ENCODE assay signal across 8 mouse cellular contexts in the genomic region with DNA sequence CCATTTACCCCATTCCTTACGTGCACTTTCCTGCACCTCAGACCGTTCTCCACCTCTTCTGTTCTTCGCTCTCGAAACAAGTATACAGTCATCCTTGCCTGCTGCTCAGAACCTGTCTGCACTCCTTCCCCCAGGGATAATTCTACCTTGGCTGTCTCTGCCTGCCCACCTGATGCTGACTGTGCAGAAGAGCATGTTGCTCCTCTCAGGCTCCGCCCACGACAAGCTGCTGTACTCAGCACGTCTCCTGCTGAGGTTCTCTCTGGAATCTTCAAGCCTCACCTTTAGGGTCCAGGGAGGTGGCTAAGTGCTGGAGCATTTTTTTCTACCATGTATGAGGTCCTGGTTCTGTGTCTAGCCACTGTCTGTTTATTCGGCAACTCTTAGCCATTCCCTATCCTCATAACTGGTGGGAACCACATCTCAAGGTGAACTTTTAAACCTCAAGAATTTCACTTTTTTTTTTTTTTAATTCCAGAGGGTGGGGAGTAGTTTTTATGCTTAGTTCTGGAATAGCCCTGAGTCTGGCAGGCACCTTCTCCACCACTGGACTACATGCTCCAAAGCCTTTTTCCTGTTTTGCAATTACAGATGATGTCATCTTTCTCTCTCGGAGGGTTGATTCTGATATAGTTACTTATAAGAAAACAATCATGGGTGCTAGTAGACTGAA.
A peak's percentile ranks its signal among the peaks of the same experiment; 100 is the strongest.
DNase-seq lines count a peak whose midpoint lies in the region; ATAC-seq and TF ChIP-seq lines count a peak whose summit lies in the region.

No protein-coding gene starts in this region.

- H3K27ac ChIP-seq in ES-E14 (ENCODE audit: insufficient read depth, low read depth, low read length, poor library complexity, severe bottlenecking), result peak overlapping the region; percentile 4; the same call in 1 of the 2 replicates
- peak overlapping the region; percentile 93 for H3K27ac ChIP-seq in heart, postnatal 0 days (ENCODE audit: low read depth)
- H3K27ac ChIP-seq in limb, embryonic 10.5 days, result peak overlapping the region; percentile 53; the same call in 1 of the 2 replicates

- in situ Hi-C loops in ES-E14 (cut with MboI; ENCODE audit: low sequenced_read_pairs in 2 of 2, unreplicated experiment in 2 of 2), result no loop called here

- no peak for ATAC-seq in heart, postnatal 0 days (ENCODE audit: insufficient read depth, low read depth)

- intact Hi-C loops in heart, postnatal 14 days (cut with DNase I), result loop anchor here (2.0 kb wide), 1 partner anchor 919 kb away; a partner anchor contains a TSS

- TF ChIP-seq CTCF in heart, postnatal 0 days (IDR thresholded peaks at IDR 0.05; ENCODE audit: low read depth), result no peak

- H3K4me3 ChIP-seq in ES-E14 (ENCODE audit: insufficient read depth in 1 of 2, low read depth in 1 of 2, low read length in 2 of 2, poor library complexity in 1 of 2, severe bottlenecking in 1 of 2), result 0 out of 4 replicates have a peak overlapping the region, but pooled peaks have one; percentile 3 to 13
- peak overlapping the region; percentile 48 for H3K4me3 ChIP-seq in heart, postnatal 0 days (ENCODE audit: low read depth, low read length)
- no peak overlapping the region for H3K4me3 ChIP-seq in limb, embryonic 10.5 days

- no peaks in the 10 kb centered on the region for H3K27me3 ChIP-seq in heart, postnatal 0 days (ENCODE audit: control insufficient read depth, insufficient read depth, low read length)
- H3K27me3 ChIP-seq in limb, embryonic 10.5 days (ENCODE audit: low read depth, poor library complexity, severe bottlenecking), result no peaks in the 10 kb centered on the region

- peaks cover 14 to 39% of the 10 kb centered on the region in 2 experiments for H3K4me1 ChIP-seq in ES-E14 (ENCODE audit: control insufficient read depth in 2 of 2, insufficient read depth in 2 of 2, low read length in 2 of 2, poor library complexity in 1 of 2)
- peaks cover 22% of the 10 kb centered on the region for H3K4me1 ChIP-seq in heart, postnatal 0 days (ENCODE audit: control insufficient read depth, insufficient read depth)
- H3K4me1 ChIP-seq in limb, embryonic 10.5 days, result peaks cover 38% of the 10 kb centered on the region

- no peak overlapping the region for H3K9ac ChIP-seq in ES-E14 (ENCODE audit: insufficient read depth, low read depth, low read length, poor library complexity, severe bottlenecking)
- peak overlapping the region; percentile 63 for H3K9ac ChIP-seq in heart, postnatal 0 days (replicated peaks; ENCODE audit: low read depth, low read length)

- WGBS in heart, postnatal 0 days, result 47% methylated on average over 9 of the region's 9 CpGs
- WGBS in limb, embryonic 10.5 days, result 80% methylated on average over 9 of the region's 9 CpGs

- H3K36me3 ChIP-seq in ES-E14 (ENCODE audit: control insufficient read depth, insufficient read depth, low read length, poor library complexity, severe bottlenecking), result no peaks in the 10 kb centered on the region; the same call in 1 of the 2 replicates
- H3K36me3 ChIP-seq in heart, postnatal 0 days (replicated peaks; ENCODE audit: control insufficient read depth, insufficient read depth, low read length), result 0 out of 2 replicates have a peak, but pooled peaks cover 7% of the 10 kb centered on the region
- H3K36me3 ChIP-seq in limb, embryonic 10.5 days, result peaks cover 14% of the 10 kb centered on the region; the same call in 1 of the 2 replicates

- H3K9me3 ChIP-seq in ES-E14 (ENCODE audit: control insufficient read depth, insufficient read depth, low read depth, low read length), result no peaks in the 10 kb centered on the region
- H3K9me3 ChIP-seq in heart, postnatal 0 days (replicated peaks; ENCODE audit: control insufficient read depth, low read length), result no peaks in the 10 kb centered on the region
- no peaks in the 10 kb centered on the region for H3K9me3 ChIP-seq in limb, embryonic 10.5 days (replicated peaks)

- peak; percentile 91 for DNase-seq in heart, adult 11 months
- no peak for DNase-seq in heart, postnatal 14 days
- no peak for DNase-seq in ES-E14 (ENCODE audit: low read depth, low spot score)
- peak; percentile 22 for DNase-seq in heart, postnatal 0 days (ENCODE audit: low spot score)
- no peak for DNase-seq in limb, embryonic 10.5 days (ENCODE audit: low spot score)
- peak; percentile 50 for DNase-seq in telencephalon, adult 2 months (ENCODE audit: low read depth, low spot score)
- DNase-seq in adrenal gland, adult 8-10 months, result no peak
- DNase-seq in cerebellum, postnatal 14 days, result no peak

- no peak for TF ChIP-seq EP300 in heart, postnatal 0 days (IDR thresholded peaks at IDR 0.05; ENCODE audit: low read depth)

- peak overlapping the region; percentile 53 for H3K4me2 ChIP-seq in heart, postnatal 0 days (ENCODE audit: low read depth, low read length)

TF ChIP-seq in ES-E14, 5 proteins besides CTCF, POLR2A, EP300 and RAD21:
- peak; percentile 53; the same call in 1 of the 2 replicates for TF ChIP-seq ZNF384 (IDR thresholded peaks at IDR 0.05; ENCODE audit: low read depth, low read length)
- no peak for TF ChIP-seq ZC3H11A (IDR thresholded peaks at IDR 0.05; ENCODE audit: borderline replicate concordance, low read depth, low read length)
- TF ChIP-seq HCFC1 (IDR thresholded peaks at IDR 0.05; ENCODE audit: borderline replicate concordance, insufficient read depth, low read length), result no peak
- TF ChIP-seq CHD2 (IDR thresholded peaks at IDR 0.05; ENCODE audit: low read depth, low read length), result no peak
- TF ChIP-seq MAFK (IDR thresholded peaks at IDR 0.05; ENCODE audit: insufficient read depth, low read depth, low read length), result peak; percentile 89

Comparison
In these comparisons a context has a peak if more than half of its experiments do, and no peak if none do; other contexts are left out.
1. DNase-seq: peak in heart, adult 11 months (single experiment), heart, postnatal 0 days (single experiment) and telencephalon, adult 2 months (single experiment); none in heart, postnatal 14 days (0 of 2), ES-E14 (single experiment), limb, embryonic 10.5 days (single experiment), adrenal gland, adult 8-10 months (single experiment) and cerebellum, postnatal 14 days (0 of 2).
2. H3K27ac ChIP-seq: peak in every context shown above with its lines; median percentile 93 in heart, postnatal 0 days; 53 in limb, embryonic 10.5 days; 4 in ES-E14.